Mouse (Mus musculus): ENCODE data around the gene Tmx4. TPM values are rescaled to one million over a fixed set of nuclear protein-coding genes. Genes with fewer than 3 reads are reported as not detected.
"Not testable (repeated sequence)": the region's sequence is repeated elsewhere in the genome, so short reads cannot be mapped to it uniquely, and the experiment has no call there.

Gene Tmx4
- polyA plus RNA-seq, 1 experiment: 2.8 TPM

- Histone ChIP-seq H3K4me1 (ENCODE audit: control insufficient read depth, insufficient read depth, insufficient read length, low read length) (no peaks in the 10 kb centered on the region), H3K4me3 (ENCODE audit: low read depth, low read length) (no peak overlapping the region), H3K27me3 (ENCODE audit: control insufficient read depth, insufficient read depth, low read length) (no peaks in the 10 kb centered on the region), H3K27ac (ENCODE audit: insufficient read depth, low read depth, low read length) (no peak overlapping the region), H3K36me3 (ENCODE audit: control insufficient read depth, insufficient read depth, low read length) (no peaks in the 10 kb centered on the region)
- WGBS: 38% methylated on average over 6 of the region's 6 CpGs
- TF ChIP-seq CTCF (IDR thresholded peaks at IDR 0.05; ENCODE audit: extremely low read depth, insufficient read length, insufficient replicate concordance, low read depth, low read length) (no peak), POLR2A (IDR thresholded peaks at IDR 0.05; ENCODE audit: low read depth, low read length) (no peak)
Observed at GRCm38 (mm10) chr2:134644301-134644912, 462 bp upstream of the Tmx4 start.

DNA sequence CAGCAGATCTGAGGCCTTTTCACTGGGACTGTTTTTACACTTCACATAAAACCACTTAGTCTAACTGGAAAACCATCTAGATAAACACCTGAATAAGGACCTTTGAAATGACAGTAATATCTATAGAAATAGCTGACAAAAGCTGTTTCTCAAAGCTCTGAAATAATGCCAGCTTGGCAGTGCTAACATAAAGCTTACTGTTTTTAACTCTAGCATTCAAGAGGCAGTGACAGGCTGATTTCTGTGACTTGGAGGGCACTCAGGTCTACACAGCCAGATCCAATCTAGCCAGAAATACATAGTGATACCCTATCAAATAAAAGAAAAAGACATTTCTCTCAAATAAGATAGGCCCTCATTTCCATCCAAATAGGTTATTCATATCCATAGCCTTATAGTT lies 1.6 kb downstream of the Tmx4 start:
- TF ChIP-seq POLR2A (IDR thresholded peaks at IDR 0.05; ENCODE audit: low read depth, low read length): no peak
- H3K4me1 ChIP-seq (ENCODE audit: control insufficient read depth, insufficient read depth, insufficient read length, low read length): no peaks in the 10 kb centered on the region
- H3K27me3 ChIP-seq (ENCODE audit: control insufficient read depth, insufficient read depth, low read length): no peaks in the 10 kb centered on the region
- H3K4me3 ChIP-seq (ENCODE audit: low read depth, low read length): no peak overlapping the region
- no peaks in the 10 kb centered on the region for H3K36me3 ChIP-seq (ENCODE audit: control insufficient read depth, insufficient read depth, low read length)
- no peak overlapping the region for H3K27ac ChIP-seq (ENCODE audit: insufficient read depth, low read depth, low read length)

GRCm38 (mm10) chr2:134641372-134641771 lies 2.6 kb downstream of the Tmx4 start:
- WGBS: 95% methylated on average over 5 of the region's 5 CpGs
- no peaks in the 10 kb centered on the region for H3K27me3 ChIP-seq (ENCODE audit: control insufficient read depth, insufficient read depth, low read length)
- no peaks in the 10 kb centered on the region for H3K4me1 ChIP-seq (ENCODE audit: control insufficient read depth, insufficient read depth, insufficient read length, low read length)
- no peak overlapping the region for H3K4me3 ChIP-seq (ENCODE audit: low read depth, low read length)
- TF ChIP-seq CTCF (IDR thresholded peaks at IDR 0.05; ENCODE audit: extremely low read depth, insufficient read length, insufficient replicate concordance, low read depth, low read length) (no peak), POLR2A (IDR thresholded peaks at IDR 0.05; ENCODE audit: low read depth, low read length) (no peak)
- H3K27ac ChIP-seq (ENCODE audit: insufficient read depth, low read depth, low read length): no peak overlapping the region
- no peaks in the 10 kb centered on the region for H3K36me3 ChIP-seq (ENCODE audit: control insufficient read depth, insufficient read depth, low read length)

DNA sequence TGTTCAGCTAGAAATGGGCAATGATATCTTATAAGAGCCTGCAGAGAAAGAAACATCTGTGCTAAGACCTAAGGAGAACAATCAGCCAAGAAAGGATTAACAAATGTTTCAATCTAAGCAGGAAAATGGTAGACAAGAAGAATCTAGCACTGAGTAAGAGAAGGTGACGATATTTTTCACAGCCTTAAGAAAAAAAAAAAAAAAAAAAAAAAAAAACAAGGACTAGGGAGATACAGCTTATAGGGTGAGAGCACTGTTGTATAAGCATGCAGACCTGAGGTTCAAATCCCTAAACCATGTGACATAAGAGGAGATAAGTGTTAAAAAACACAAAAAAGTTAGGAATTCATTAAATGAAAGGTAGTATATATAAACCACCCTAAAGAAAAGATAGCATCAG lies 3.5 kb downstream of the Tmx4 start:
- Histone ChIP-seq H3K4me1 (ENCODE audit: control insufficient read depth, insufficient read depth, insufficient read length, low read length) (no peaks in the 10 kb centered on the region), H3K36me3 (ENCODE audit: control insufficient read depth, insufficient read depth, low read length) (no peaks in the 10 kb centered on the region), H3K4me3 (ENCODE audit: low read depth, low read length) (no peak overlapping the region), H3K27ac (ENCODE audit: insufficient read depth, low read depth, low read length) (no peak overlapping the region), H3K27me3 (ENCODE audit: control insufficient read depth, insufficient read depth, low read length) (no peaks in the 10 kb centered on the region)
- 74% methylated on average over 1 of the region's 1 CpGs for WGBS
- TF ChIP-seq POLR2A (IDR thresholded peaks at IDR 0.05; ENCODE audit: low read depth, low read length): no peak
- TF ChIP-seq CTCF (IDR thresholded peaks at IDR 0.05; ENCODE audit: extremely low read depth, insufficient read length, insufficient replicate concordance, low read depth, low read length): no peak

DNA sequence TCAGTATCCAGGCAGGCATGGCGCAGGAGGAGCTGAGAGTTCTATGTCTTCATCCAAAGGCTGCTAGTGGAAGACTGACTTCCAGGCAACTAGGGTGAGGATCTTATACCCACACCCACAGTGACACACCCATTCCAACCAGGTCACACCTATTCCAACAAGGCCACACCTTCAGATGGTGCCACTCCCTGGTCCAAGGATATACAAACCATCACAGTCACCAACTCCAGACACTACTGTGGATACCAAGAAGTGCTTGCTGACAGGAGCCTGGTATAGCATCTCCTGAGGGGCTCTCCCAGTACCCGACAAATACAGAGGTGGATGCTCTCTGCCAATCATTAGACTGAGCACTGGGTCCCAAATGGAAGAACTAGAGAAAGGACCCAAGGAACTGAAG lies 15.4 kb downstream of the Tmx4 start:
- H3K4me1 ChIP-seq (ENCODE audit: control insufficient read depth, insufficient read depth, insufficient read length, low read length); H3K4me3 ChIP-seq (ENCODE audit: low read depth, low read length); H3K27me3 ChIP-seq (ENCODE audit: control insufficient read depth, insufficient read depth, low read length); H3K27ac ChIP-seq (ENCODE audit: insufficient read depth, low read depth, low read length); H3K36me3 ChIP-seq (ENCODE audit: control insufficient read depth, insufficient read depth, low read length): not testable (repeated sequence)
- 93% methylated on average over 2 of the region's 2 CpGs for WGBS

- Histone ChIP-seq H3K4me1 (ENCODE audit: control insufficient read depth, insufficient read depth, insufficient read length, low read length) (no peaks in the 10 kb centered on the region), H3K27ac (ENCODE audit: insufficient read depth, low read depth, low read length) (no peak overlapping the region), H3K27me3 (ENCODE audit: control insufficient read depth, insufficient read depth, low read length) (no peaks in the 10 kb centered on the region), H3K4me3 (ENCODE audit: low read depth, low read length) (no peak overlapping the region), H3K36me3 (ENCODE audit: control insufficient read depth, insufficient read depth, low read length) (no peaks in the 10 kb centered on the region)
- TF ChIP-seq POLR2A (IDR thresholded peaks at IDR 0.05; ENCODE audit: low read depth, low read length) (no peak), CTCF (IDR thresholded peaks at IDR 0.05; ENCODE audit: extremely low read depth, insufficient read length, insufficient replicate concordance, low read depth, low read length) (no peak)
Observed at GRCm38 (mm10) chr2:134604935-134605334, 39.0 kb downstream of the Tmx4 start.

GRCm38 (mm10) chr2:134591081-134591694 lies 52.8 kb downstream of the Tmx4 start:
- WGBS: 91% methylated on average over 6 of the region's 6 CpGs
- no peak overlapping the region for H3K27ac ChIP-seq (ENCODE audit: insufficient read depth, low read depth, low read length)
- H3K27me3 ChIP-seq (ENCODE audit: control insufficient read depth, insufficient read depth, low read length): no peaks in the 10 kb centered on the region
- no peaks in the 10 kb centered on the region for H3K36me3 ChIP-seq (ENCODE audit: control insufficient read depth, insufficient read depth, low read length)
- TF ChIP-seq CTCF (IDR thresholded peaks at IDR 0.05; ENCODE audit: extremely low read depth, insufficient read length, insufficient replicate concordance, low read depth, low read length) (no peak), POLR2A (IDR thresholded peaks at IDR 0.05; ENCODE audit: low read depth, low read length) (no peak)
- H3K4me1 ChIP-seq (ENCODE audit: control insufficient read depth, insufficient read depth, insufficient read length, low read length): no peaks in the 10 kb centered on the region
- no peak overlapping the region for H3K4me3 ChIP-seq (ENCODE audit: low read depth, low read length)

GRCm38 (mm10) chr2:134585243-134585642 lies 58.7 kb downstream of the Tmx4 start:
- no peaks in the 10 kb centered on the region for H3K4me1 ChIP-seq (ENCODE audit: control insufficient read depth, insufficient read depth, insufficient read length, low read length)
- 65% methylated on average over 4 of the region's 4 CpGs for WGBS
- no peak overlapping the region for H3K27ac ChIP-seq (ENCODE audit: insufficient read depth, low read depth, low read length)
- H3K4me3 ChIP-seq (ENCODE audit: low read depth, low read length): no peak overlapping the region
- no peaks in the 10 kb centered on the region for H3K36me3 ChIP-seq (ENCODE audit: control insufficient read depth, insufficient read depth, low read length)
- H3K27me3 ChIP-seq (ENCODE audit: control insufficient read depth, insufficient read depth, low read length): no peaks in the 10 kb centered on the region
- TF ChIP-seq POLR2A (IDR thresholded peaks at IDR 0.05; ENCODE audit: low read depth, low read length) (no peak), CTCF (IDR thresholded peaks at IDR 0.05; ENCODE audit: extremely low read depth, insufficient read length, insufficient replicate concordance, low read depth, low read length) (no peak)

All from small intestine, adult 2 months (tissue).